Mouse (Mus musculus) neural tube, embryonic 14.5 days (tissue): ENCODE measurements around the gene Gng3. TPM values are rescaled to one million over a fixed set of nuclear protein-coding genes. Genes with fewer than 3 reads are reported as not detected.
"Not testable (repeated sequence)": the region's sequence is repeated elsewhere in the genome, so short reads cannot be mapped to it uniquely, and the experiment has no call there.

Source experiments
- ATAC-seq: fragments of 200-750 bp; cut with Nextera tagmentation; 2 replicates; pipeline ENCODE4 v1.8.0; 2017; ENCODE audit warnings: low read depth, mild to moderate bottlenecking, moderate TSS enrichment, moderate library complexity
- H3K27ac ChIP-seq: fragments of 300-500 bp; sonication (generic); 2 replicates; pipeline ENCODE4 v1.5.1; 2014; ENCODE audit warnings: low read depth, mild to moderate bottlenecking, control low read depth, low read length, moderate library complexity, mixed read lengths
- H3K27me3 ChIP-seq: fragments of 300-500 bp; sonication (generic); 2 replicates; pipeline ENCODE4 v1.6.1; 2014; ENCODE audit warnings: low read length; ENCODE audit not compliant: control insufficient read depth, insufficient read depth
- H3K36me3 ChIP-seq: fragments of 300-500 bp; sonication (generic); 2 replicates; pipeline ENCODE4 v1.6.1; 2014; ENCODE audit warnings: low read length, mixed read lengths; ENCODE audit not compliant: control insufficient read depth, insufficient read depth
- H3K4me1 ChIP-seq: fragments of 300-500 bp; sonication (generic); 2 replicates; pipeline ENCODE4 v1.6.1; 2014; ENCODE audit warnings: low read length; ENCODE audit not compliant: control insufficient read depth, insufficient read depth
- H3K4me2 ChIP-seq: fragments of 300-500 bp; sonication (generic); 2 replicates; pipeline ENCODE4 v1.6.1; 2014; ENCODE audit warnings: mild to moderate bottlenecking, low read depth, low read length, control low read depth
- H3K4me3 ChIP-seq: fragments of 300-500 bp; sonication (generic); 2 replicates; pipeline ENCODE4 v1.5.1; 2014; ENCODE audit warnings: low read depth, low read length, control low read depth, mixed read lengths
- H3K9ac ChIP-seq: fragments of 300-500 bp; sonication (generic); replicated peaks from 2 replicates; pipeline ENCODE4 v1.6.1; 2014; ENCODE audit warnings: low read depth, mild to moderate bottlenecking, control low read depth, low read length, mixed read lengths
- H3K9me3 ChIP-seq: fragments of 300-500 bp; sonication (generic); 2 replicates; pipeline ENCODE4 v1.6.1; 2016; ENCODE audit warnings: low read length; ENCODE audit not compliant: control insufficient read depth
- WGBS: fragments of 180-500 bp; shearing (Covaris S2); extraction: QIAGEN DNeasy Blood & Tissue Kit; methylation state at CpG from one replicate; pipeline ENCODE4 v1.1.7; 2014; 5-methylcytosine and 5-hydroxymethylcytosine counted together
- polyA plus RNA-seq: library from polyadenylated mRNA; unstranded; fragments of >200 nt; fragmentation: Nextera tagmentation; extraction: Ambion mirVana; gene quantifications from 2 replicates; pipeline ENCODE4 v1.2.1, GENCODE M21; 2014

Gene Gng3
- polyA plus RNA-seq, 1 experiment from 2014 or later: 608 TPM

DNA sequence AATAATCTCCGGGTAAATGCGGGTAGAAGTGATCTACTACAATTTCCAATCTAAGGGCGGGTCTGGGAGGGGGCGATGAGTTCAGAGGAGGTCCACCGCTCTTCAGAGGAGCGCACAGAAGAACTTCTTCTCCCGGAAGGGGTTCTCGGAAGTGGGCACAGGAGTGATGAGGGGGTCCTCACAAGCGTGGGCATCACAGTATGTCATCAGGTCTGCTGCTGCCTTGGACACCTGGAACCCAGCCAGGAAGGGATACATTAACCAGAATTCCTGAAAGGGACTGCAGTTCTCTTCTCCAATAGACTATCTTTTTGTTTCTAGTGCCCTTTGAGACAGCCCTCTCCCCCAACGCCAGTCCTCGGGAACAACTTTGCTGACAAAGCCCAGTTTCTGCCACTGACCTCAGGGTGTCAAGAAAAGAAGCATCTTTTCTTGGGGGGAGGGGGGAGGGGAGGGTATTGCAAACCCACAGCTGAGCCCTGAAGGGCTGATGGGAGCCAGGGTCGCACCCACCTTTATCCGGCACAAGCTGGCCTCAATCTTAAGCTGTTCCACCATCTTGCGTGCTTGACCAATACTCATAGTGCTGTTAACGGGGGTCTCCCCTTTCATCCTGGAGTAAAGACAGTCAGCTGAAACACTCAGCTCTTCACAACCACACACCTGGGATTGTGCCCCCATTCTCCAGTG lies 808 bp downstream of the Gng3 start:
- H3K4me3 ChIP-seq: peak overlapping the region; percentile 72
- peak; percentile 0; the same call in 1 of the 2 replicates for ATAC-seq
- 15% methylated on average over 15 of the region's 15 CpGs for WGBS
- peak overlapping the region; percentile 66 for H3K4me2 ChIP-seq
- H3K9ac ChIP-seq: peak overlapping the region; percentile 86
- H3K27me3 ChIP-seq: no peaks in the 10 kb centered on the region
- H3K27ac ChIP-seq: peak overlapping the region; percentile 97
- peaks cover 18% of the 10 kb centered on the region for H3K36me3 ChIP-seq
- H3K9me3 ChIP-seq: no peaks in the 10 kb centered on the region
- peaks cover 17% of the 10 kb centered on the region for H3K4me1 ChIP-seq

DNA sequence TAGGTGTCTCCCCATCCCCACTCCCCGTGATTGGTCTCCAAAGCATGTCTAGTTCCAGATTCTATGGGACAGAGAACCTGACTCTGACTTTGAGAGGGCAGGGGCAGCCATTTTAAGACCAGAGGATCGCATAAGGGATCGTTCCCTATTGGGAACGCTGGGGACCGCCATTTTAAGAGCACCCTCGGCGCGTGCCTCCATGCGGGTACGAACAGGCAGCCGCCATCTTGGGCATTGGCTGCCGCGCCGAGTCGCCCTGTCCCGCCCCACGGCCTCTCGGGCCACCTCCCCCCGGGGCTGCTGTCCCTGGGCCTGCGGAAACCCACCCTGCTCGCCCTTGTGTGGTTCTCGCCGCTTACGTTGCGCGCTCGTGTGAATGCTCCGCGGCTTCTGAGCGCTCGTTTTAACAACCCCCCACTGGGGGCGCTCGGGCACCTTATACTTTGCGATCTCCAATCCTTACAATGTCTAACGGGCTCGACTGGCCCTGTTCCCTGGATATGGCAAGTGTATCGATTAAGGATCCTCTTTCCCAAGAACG lies 1.7 kb downstream of the Gng3 start, which contains the start of gene Bscl2:
Gene Bscl2, plus strand, starts transcription at position 217 of the 541 bp plus-strand sequence.
- peaks cover 20% of the 10 kb centered on the region for H3K36me3 ChIP-seq
- peak within 1 kb of the TSS; percentile 86 for H3K9ac ChIP-seq
- H3K4me3 ChIP-seq: peak within 1 kb of the TSS; percentile 72
- H3K27me3 ChIP-seq: no peaks in the 10 kb centered on the region
- no peaks in the 10 kb centered on the region for H3K9me3 ChIP-seq
- ATAC-seq: peak; percentile 64
- H3K4me2 ChIP-seq: peak within 1 kb of the TSS; percentile 66
- H3K4me1 ChIP-seq: peaks cover 17% of the 10 kb centered on the region
- under 1% methylated on average over 37 of the region's 38 CpGs for WGBS
- peak within 1 kb of the TSS; percentile 97 for H3K27ac ChIP-seq

DNA sequence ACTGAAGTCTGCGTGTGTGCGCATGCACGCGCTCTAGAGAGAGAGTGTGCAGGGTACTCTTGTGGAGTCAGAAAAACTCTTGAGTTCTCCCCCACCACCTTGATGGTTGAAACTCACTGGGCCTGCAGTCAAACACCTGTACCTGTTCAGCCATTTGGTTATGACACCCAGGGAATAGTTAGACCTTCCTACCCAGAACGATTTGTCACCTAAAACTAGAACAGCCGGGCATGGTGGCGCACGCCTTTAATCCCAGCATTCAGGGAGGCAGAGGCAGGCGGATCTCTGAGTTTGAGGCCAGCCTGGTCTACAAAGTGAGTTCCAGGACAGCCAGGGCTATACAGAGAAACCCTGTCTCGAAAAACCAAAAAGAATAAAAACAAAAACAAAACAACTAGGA lies 2.7 kb downstream of the Gng3 start:
- Histone ChIP-seq H3K4me2 (peak overlapping the region; percentile 66; the same call in 1 of the 2 replicates), H3K4me1 (peaks cover 16% of the 10 kb centered on the region), H3K36me3 (peaks cover 28% of the 10 kb centered on the region)
- not testable (repeated sequence) for H3K9me3 ChIP-seq, H3K27ac ChIP-seq, H3K4me3 ChIP-seq, ATAC-seq, H3K9ac ChIP-seq, H3K27me3 ChIP-seq
- WGBS: 97% methylated on average over 10 of the region's 10 CpGs

DNA sequence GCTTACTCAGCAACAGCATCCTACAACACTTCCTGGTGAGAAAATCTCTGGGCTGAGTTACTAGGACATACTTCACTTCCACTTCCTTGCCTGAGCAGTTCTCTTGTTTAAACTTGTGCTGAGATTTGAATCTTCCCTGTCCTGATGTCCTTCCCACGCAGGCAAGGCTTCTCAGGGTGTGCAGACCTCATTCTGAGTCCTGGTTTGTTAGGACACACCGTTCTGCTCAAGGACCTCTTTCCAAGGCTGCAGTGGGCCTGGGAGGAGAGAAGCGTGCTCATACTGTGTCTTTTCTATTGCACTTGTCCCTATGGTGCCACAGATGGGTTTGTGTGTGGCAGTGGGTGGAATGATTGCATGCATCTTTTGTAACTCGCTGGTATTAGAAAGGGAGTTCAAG lies 6.0 kb downstream of the Gng3 start:
- Histone ChIP-seq H3K27ac (no peak overlapping the region), H3K4me1 (no peaks in the 10 kb centered on the region), H3K27me3 (no peaks in the 10 kb centered on the region), H3K4me2 (no peak overlapping the region), H3K9ac (no peak overlapping the region), H3K9me3 (no peaks in the 10 kb centered on the region), H3K4me3 (no peak overlapping the region), H3K36me3 (peaks cover 61% of the 10 kb centered on the region)
- ATAC-seq: no peak
- 96% methylated on average over 4 of the region's 4 CpGs for WGBS

DNA sequence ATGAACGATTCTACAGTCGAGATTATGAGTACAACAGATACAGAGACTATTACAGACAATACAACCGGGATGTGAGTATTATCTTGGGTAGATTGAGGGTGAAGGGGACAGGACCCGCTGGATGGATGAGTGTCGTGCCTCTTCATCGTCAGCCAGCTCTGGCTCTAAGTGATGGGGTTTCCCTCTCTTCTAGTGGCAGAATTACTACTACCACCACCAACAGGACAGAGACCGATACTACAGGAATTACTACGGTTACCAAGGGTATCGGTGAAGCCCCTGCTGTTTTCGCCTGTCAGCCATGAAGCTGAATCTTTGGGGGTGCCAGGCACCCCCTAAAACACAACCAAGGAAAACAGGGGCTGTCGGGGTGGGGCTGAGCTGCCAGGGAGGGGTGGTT lies 7.7 kb downstream of the Gng3 start:
- Histone ChIP-seq H3K27me3 (no peaks in the 10 kb centered on the region), H3K4me1 (no peaks in the 10 kb centered on the region), H3K9me3 (no peaks in the 10 kb centered on the region), H3K27ac (no peak overlapping the region), H3K36me3 (peaks cover 78% of the 10 kb centered on the region), H3K9ac (no peak overlapping the region), H3K4me2 (no peak overlapping the region), H3K4me3 (no peak overlapping the region)
- no peak for ATAC-seq
- 83% methylated on average over 11 of the region's 11 CpGs for WGBS

DNA sequence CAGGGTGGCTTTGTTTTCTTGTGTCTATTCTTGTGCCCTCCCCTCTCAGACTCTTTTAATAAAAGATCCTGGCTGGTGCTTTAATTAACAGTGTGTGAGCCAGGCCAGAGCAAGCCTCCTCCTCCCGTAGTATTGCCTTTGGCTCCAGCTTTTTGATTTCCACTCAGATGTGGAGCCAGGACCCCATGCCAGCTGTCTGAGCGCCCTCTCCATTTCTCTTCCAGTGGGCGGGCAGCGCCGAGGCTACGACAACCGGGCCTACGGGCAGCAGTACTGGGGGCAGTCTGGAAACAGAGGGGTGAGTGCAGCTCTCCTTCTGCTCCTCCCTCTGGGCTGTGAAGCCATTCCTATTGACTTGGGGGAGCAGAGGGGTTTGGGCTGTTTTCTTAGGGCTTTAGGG lies 8.3 kb downstream of the Gng3 start:
- Histone ChIP-seq H3K9me3 (no peaks in the 10 kb centered on the region), H3K4me3 (no peak overlapping the region), H3K9ac (no peak overlapping the region), H3K36me3 (peaks cover 84% of the 10 kb centered on the region), H3K27ac (no peak overlapping the region), H3K4me2 (no peak overlapping the region), H3K27me3 (no peaks in the 10 kb centered on the region), H3K4me1 (no peaks in the 10 kb centered on the region)
- 92% methylated on average over 8 of the region's 8 CpGs for WGBS
- no peak for ATAC-seq

DNA sequence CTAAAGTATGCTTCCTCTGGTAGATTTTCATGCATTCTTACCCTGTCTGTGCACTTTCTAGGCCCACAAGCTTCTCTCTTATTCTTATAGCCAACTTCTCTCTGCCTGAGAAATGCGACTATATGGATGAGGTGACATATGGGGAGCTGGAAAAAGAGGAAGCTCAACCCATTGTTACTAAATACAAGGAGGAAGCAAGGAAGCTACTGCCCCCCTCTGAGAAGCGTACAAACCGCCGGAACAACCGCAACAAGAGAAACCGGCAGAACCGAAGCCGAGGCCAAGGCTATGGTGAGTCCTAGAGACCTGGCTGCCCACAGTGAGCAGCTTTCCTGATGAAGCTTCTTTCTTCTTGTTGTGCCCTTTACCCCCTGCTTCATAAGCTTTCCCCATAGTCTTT lies 9.3 kb downstream of the Gng3 start, which contains the start of gene AC129217.1:
Gene AC129217.1, plus strand, starts transcription at position 114 of the 400 bp plus-strand sequence.
- no peak within 1 kb of the TSS for H3K4me3 ChIP-seq
- no peak for ATAC-seq
- no peak within 1 kb of the TSS for H3K27ac ChIP-seq
- no peak within 1 kb of the TSS for H3K9ac ChIP-seq
- H3K36me3 ChIP-seq: peaks cover 91% of the 10 kb centered on the region
- H3K4me2 ChIP-seq: no peak within 1 kb of the TSS
- no peaks in the 10 kb centered on the region for H3K27me3 ChIP-seq
- H3K4me1 ChIP-seq: no peaks in the 10 kb centered on the region
- H3K9me3 ChIP-seq: no peaks in the 10 kb centered on the region
- WGBS: 96% methylated on average over 8 of the region's 8 CpGs

DNA sequence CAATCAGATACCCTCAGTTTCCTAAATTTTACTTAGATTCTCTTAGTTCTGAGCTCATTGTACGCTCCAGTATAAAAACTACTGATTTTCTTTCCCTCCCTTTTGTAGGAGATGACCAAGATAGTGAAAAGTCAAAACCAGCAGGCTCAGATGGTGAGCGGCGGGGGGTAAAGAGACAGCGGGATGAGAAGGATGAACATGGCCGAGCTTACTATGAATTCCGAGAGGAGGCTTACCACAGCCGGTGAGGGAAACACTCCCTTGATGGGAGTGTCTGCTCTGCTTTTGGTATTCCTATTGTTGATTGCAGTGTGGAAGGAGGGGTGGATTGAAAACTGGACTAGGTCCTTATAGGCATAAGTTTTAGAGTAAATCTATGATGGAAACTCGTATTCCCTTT lies 16.3 kb downstream of the Gng3 start:
- H3K4me1 ChIP-seq: peaks cover 29% of the 10 kb centered on the region
- no peaks in the 10 kb centered on the region for H3K9me3 ChIP-seq
- ATAC-seq: no peak
- H3K36me3 ChIP-seq: peaks cover 40% of the 10 kb centered on the region
- H3K4me3 ChIP-seq: peak overlapping the region; percentile 99; the same call in 1 of the 2 replicates
- 72% methylated on average over 8 of the region's 8 CpGs for WGBS
- no peaks in the 10 kb centered on the region for H3K27me3 ChIP-seq
- H3K9ac ChIP-seq: 0 out of 2 replicates have a peak overlapping the region, but pooled peaks have one; percentile 37
- H3K4me2 ChIP-seq: peak overlapping the region; percentile 98
- no peak overlapping the region for H3K27ac ChIP-seq

DNA sequence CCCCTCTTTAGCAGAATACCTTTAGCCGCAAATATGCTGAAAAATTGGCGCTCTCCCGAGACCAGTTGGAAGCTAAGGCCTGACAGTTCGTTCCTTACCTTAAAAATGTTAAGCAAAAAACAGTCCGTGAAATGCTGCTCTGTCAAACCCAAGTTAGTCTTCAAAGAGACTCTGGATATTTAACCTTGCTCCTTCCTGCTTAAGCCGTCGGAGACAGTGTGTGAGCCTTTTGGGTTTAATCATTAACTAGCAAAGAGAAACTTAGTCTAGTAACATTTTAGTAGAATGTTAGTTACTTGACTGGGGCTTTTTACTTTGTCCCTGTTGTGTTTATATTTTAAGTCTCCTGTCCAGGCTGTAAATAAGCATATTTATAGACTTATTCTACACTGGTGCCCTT lies 17.8 kb downstream of the Gng3 start:
- no peak overlapping the region for H3K27ac ChIP-seq
- no peaks in the 10 kb centered on the region for H3K9me3 ChIP-seq
- H3K4me1 ChIP-seq: peaks cover 41% of the 10 kb centered on the region
- H3K4me2 ChIP-seq: peak overlapping the region; percentile 98
- peaks cover 25% of the 10 kb centered on the region for H3K36me3 ChIP-seq
- no peak for ATAC-seq
- peak overlapping the region; percentile 90 for H3K9ac ChIP-seq
- no peaks in the 10 kb centered on the region for H3K27me3 ChIP-seq
- H3K4me3 ChIP-seq: peak overlapping the region; percentile 99
- 1% methylated on average over 7 of the region's 7 CpGs for WGBS
